Mouse (Mus musculus): Measurements from ENCODE around the gene Ehd3. TPM values are rescaled to one million over a fixed set of nuclear protein-coding genes. Genes with fewer than 3 reads are reported as not detected.

Gene Ehd3
- total and polyA plus RNA-seq, 3 experiments: 0.01 to 0.05 TPM; not detected in 1

DNA sequence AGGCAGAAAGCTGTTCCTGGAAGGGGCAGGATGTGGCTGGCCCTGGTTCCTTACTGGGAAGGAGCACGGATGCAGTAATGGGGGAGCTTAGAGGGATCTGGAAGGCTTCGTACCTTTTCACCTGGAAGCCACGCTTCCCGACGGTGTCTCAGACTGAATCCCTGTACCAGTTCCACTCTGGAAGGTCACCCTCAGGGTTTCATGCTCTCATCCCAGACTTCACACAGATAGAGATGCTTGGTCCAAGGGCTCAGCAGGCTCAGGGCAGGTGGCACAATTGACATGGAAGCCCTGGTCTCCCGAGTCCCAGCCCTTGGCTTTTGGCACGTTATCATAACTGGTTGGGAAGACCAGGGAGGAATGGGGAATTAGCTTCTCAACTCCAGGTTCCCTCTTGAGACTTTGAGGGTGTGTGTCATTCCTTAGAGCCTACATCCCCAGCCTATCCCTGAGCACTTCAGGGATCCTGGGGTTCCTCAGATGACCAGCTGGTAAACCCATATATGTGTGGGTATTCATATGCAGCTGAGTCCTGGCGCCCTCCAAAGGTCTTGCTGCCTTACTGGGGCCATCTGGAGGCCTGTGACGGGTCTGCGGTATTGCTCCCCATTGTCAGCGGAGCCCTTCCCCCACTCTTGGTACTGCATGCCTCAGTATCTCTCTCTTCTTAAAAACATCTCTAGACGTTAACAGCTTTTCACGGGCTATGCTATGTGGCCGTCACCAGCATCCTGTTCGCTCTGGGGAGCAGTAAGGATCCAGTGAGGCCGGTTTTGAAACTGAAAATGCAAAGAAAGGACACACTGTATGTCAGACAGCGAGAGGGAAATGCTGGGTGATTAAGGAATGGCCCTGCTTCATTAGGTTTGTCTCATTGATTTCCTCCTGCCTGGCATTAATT lies 19.4 kb downstream of the Ehd3 start:
- DNase-seq (ENCODE audit: low spot score): no peak
- ATAC-seq (ENCODE audit: extremely low read depth, insufficient number of reproducible peaks, low FRiP score, poor library complexity, severe bottlenecking): no peak
- Histone ChIP-seq H3K4me3 (ENCODE audit: low read depth, low read length) (no peak overlapping the region), H3K9me3 (replicated peaks) (peaks cover 82% of the 10 kb centered on the region), H3K36me3 (replicated peaks) (no peaks in the 10 kb centered on the region), H3K4me1 (ENCODE audit: insufficient read depth, low read depth, low read length) (no peaks in the 10 kb centered on the region), H3K27me3 (ENCODE audit: insufficient read depth, low read length) (no peaks in the 10 kb centered on the region)
- TF ChIP-seq GATA1 (IDR thresholded peaks at IDR 0.05; ENCODE audit: borderline replicate concordance, low read length) (no peak), POLR2AphosphoS5 (IDR thresholded peaks at IDR 0.05; ENCODE audit: insufficient replicate concordance, low read depth, low read length) (no peak), GATA2 (IDR thresholded peaks at IDR 0.05; ENCODE audit: borderline replicate concordance, low read depth, low read length) (no peak), TAL1 (conservative IDR thresholded peaks at IDR 0.05; ENCODE audit: low read depth, low read length) (no peak), CTCF (IDR thresholded peaks at IDR 0.05; ENCODE audit: low read depth, low read length) (no peak)

DNA sequence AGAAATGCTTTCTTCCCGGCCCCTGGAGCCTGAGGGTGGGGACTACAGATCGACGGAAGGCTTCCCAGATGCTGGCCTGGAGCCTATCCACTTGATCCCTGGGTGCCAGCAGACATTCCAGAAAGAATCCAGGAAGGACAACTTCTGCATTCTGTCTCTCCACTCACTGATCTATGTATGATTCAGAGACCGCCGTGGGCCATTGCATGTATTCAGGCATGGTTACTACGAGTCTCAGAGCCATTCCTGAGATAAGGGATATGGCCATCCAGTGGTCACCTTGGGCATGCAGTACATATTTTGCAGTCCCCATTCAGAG lies 20.0 kb downstream of the Ehd3 start:
- TF ChIP-seq GATA2 (IDR thresholded peaks at IDR 0.05; ENCODE audit: borderline replicate concordance, low read depth, low read length): no peak
- TF ChIP-seq TAL1 (conservative IDR thresholded peaks at IDR 0.05; ENCODE audit: low read depth, low read length): no peak
- no peak for TF ChIP-seq POLR2AphosphoS5 (IDR thresholded peaks at IDR 0.05; ENCODE audit: insufficient replicate concordance, low read depth, low read length)
- no peak for TF ChIP-seq GATA1 (IDR thresholded peaks at IDR 0.05; ENCODE audit: borderline replicate concordance, low read length)
- TF ChIP-seq CTCF (IDR thresholded peaks at IDR 0.05; ENCODE audit: low read depth, low read length): no peak
- no peak for ATAC-seq (ENCODE audit: extremely low read depth, insufficient number of reproducible peaks, low FRiP score, poor library complexity, severe bottlenecking)
- Histone ChIP-seq H3K9me3 (replicated peaks) (peaks cover 85% of the 10 kb centered on the region), H3K27me3 (ENCODE audit: insufficient read depth, low read length) (no peaks in the 10 kb centered on the region), H3K4me1 (ENCODE audit: insufficient read depth, low read depth, low read length) (no peaks in the 10 kb centered on the region), H3K36me3 (replicated peaks) (no peaks in the 10 kb centered on the region), H3K4me3 (ENCODE audit: low read depth, low read length) (no peak overlapping the region)
- DNase-seq (ENCODE audit: low spot score): no peak

DNA sequence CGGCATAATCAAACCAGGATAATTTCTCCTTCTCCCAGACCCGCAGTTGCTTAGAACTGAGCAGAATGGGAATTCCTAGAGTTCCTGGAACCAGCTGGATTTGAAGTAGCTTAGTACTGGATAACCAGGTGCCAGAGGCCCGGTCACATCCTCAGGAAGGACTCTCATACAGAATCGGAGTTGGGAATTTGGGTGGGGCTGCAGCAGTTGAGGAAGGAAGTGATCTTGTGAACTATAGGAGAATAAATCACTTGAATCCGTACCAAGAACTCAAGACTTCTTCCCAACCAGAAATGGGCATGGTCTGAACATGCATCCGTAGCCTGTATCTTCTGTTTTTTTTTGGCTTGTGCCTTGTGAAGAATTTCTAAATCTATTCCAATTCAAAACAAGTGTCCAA lies 22.2 kb downstream of the Ehd3 start:
- H3K4me3 ChIP-seq (ENCODE audit: low read depth, low read length): no peak overlapping the region
- H3K27me3 ChIP-seq (ENCODE audit: insufficient read depth, low read length): no peaks in the 10 kb centered on the region
- no peaks in the 10 kb centered on the region for H3K36me3 ChIP-seq (replicated peaks)
- ATAC-seq (ENCODE audit: extremely low read depth, insufficient number of reproducible peaks, low FRiP score, poor library complexity, severe bottlenecking) (no peak), DNase-seq (ENCODE audit: low spot score) (no peak)
- no peak for TF ChIP-seq TAL1 (conservative IDR thresholded peaks at IDR 0.05; ENCODE audit: low read depth, low read length)
- no peak for TF ChIP-seq POLR2AphosphoS5 (IDR thresholded peaks at IDR 0.05; ENCODE audit: insufficient replicate concordance, low read depth, low read length)
- H3K9me3 ChIP-seq (replicated peaks): peaks cover 74% of the 10 kb centered on the region
- H3K4me1 ChIP-seq (ENCODE audit: insufficient read depth, low read depth, low read length): no peaks in the 10 kb centered on the region

- DNase-seq (ENCODE audit: low spot score): no peak
- H3K36me3 ChIP-seq (replicated peaks): no peaks in the 10 kb centered on the region
- ATAC-seq (ENCODE audit: extremely low read depth, insufficient number of reproducible peaks, low FRiP score, poor library complexity, severe bottlenecking): no peak
- H3K9me3 ChIP-seq (replicated peaks): peaks cover 73% of the 10 kb centered on the region
- no peak overlapping the region for H3K4me3 ChIP-seq (ENCODE audit: low read depth, low read length)
- TF ChIP-seq GATA2 (IDR thresholded peaks at IDR 0.05; ENCODE audit: borderline replicate concordance, low read depth, low read length) (no peak), CTCF (IDR thresholded peaks at IDR 0.05; ENCODE audit: low read depth, low read length) (no peak), TAL1 (conservative IDR thresholded peaks at IDR 0.05; ENCODE audit: low read depth, low read length) (no peak), POLR2AphosphoS5 (IDR thresholded peaks at IDR 0.05; ENCODE audit: insufficient replicate concordance, low read depth, low read length) (no peak), GATA1 (IDR thresholded peaks at IDR 0.05; ENCODE audit: borderline replicate concordance, low read length) (no peak)
- no peaks in the 10 kb centered on the region for H3K4me1 ChIP-seq (ENCODE audit: insufficient read depth, low read depth, low read length)
- no peaks in the 10 kb centered on the region for H3K27me3 ChIP-seq (ENCODE audit: insufficient read depth, low read length)
These were observed 23.5 kb downstream of the Ehd3 start for GRCm38 (mm10) chr17:73827446-73827845.

GRCm38 (mm10) chr17:73830511-73830910 lies 26.6 kb downstream of the Ehd3 start:
- TF ChIP-seq GATA2 (IDR thresholded peaks at IDR 0.05; ENCODE audit: borderline replicate concordance, low read depth, low read length) (no peak), TAL1 (conservative IDR thresholded peaks at IDR 0.05; ENCODE audit: low read depth, low read length) (no peak), GATA1 (IDR thresholded peaks at IDR 0.05; ENCODE audit: borderline replicate concordance, low read length) (no peak), CTCF (IDR thresholded peaks at IDR 0.05; ENCODE audit: low read depth, low read length) (no peak), POLR2AphosphoS5 (IDR thresholded peaks at IDR 0.05; ENCODE audit: insufficient replicate concordance, low read depth, low read length) (no peak)
- no peak for ATAC-seq (ENCODE audit: extremely low read depth, insufficient number of reproducible peaks, low FRiP score, poor library complexity, severe bottlenecking)
- no peak for DNase-seq (ENCODE audit: low spot score)
- H3K4me1 ChIP-seq (ENCODE audit: insufficient read depth, low read depth, low read length): no peaks in the 10 kb centered on the region
- H3K27me3 ChIP-seq (ENCODE audit: insufficient read depth, low read length): no peaks in the 10 kb centered on the region
- H3K9me3 ChIP-seq (replicated peaks): peaks cover 60% of the 10 kb centered on the region
- H3K4me3 ChIP-seq (ENCODE audit: low read depth, low read length): no peak overlapping the region
- H3K36me3 ChIP-seq (replicated peaks): no peaks in the 10 kb centered on the region

DNA sequence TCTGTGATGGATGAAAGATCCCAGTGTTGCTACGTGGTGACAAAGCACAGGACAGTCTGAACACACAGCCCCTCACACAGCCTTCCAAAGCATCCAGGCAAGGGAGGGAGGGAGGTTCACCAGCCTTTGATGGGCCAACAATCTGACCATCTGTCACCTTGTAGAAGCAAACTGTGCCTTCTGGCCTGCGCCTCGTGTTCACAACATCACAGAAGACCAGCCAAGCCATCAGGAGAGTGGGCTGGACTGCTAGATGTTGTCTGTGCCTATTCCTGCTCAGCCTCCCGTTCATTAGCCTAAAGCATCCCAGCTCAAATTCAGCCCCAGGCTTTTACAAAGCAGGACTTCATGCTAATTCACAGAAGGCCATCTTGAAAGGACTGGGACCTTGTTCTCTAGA lies 27.5 kb downstream of the Ehd3 start:
- H3K4me3 ChIP-seq (ENCODE audit: low read depth, low read length): no peak overlapping the region
- peaks cover 67% of the 10 kb centered on the region for H3K9me3 ChIP-seq (replicated peaks)
- DNase-seq (ENCODE audit: low spot score): no peak
- no peaks in the 10 kb centered on the region for H3K4me1 ChIP-seq (ENCODE audit: insufficient read depth, low read depth, low read length)
- H3K36me3 ChIP-seq (replicated peaks): no peaks in the 10 kb centered on the region
- ATAC-seq (ENCODE audit: extremely low read depth, insufficient number of reproducible peaks, low FRiP score, poor library complexity, severe bottlenecking): no peak
- no peak for TF ChIP-seq GATA2 (IDR thresholded peaks at IDR 0.05; ENCODE audit: borderline replicate concordance, low read depth, low read length)
- TF ChIP-seq TAL1 (conservative IDR thresholded peaks at IDR 0.05; ENCODE audit: low read depth, low read length): no peak
- no peak for TF ChIP-seq CTCF (IDR thresholded peaks at IDR 0.05; ENCODE audit: low read depth, low read length)
- no peak for TF ChIP-seq GATA1 (IDR thresholded peaks at IDR 0.05; ENCODE audit: borderline replicate concordance, low read length)
- H3K27me3 ChIP-seq (ENCODE audit: insufficient read depth, low read length): no peaks in the 10 kb centered on the region

Measured in G1E (cell line).